Mouse (Mus musculus) liver, embryonic 14.5 days (tissue): ENCODE data around the gene 4933430I17Rik. TPM values are rescaled to one million over a fixed set of nuclear protein-coding genes. Genes with fewer than 3 reads are reported as not detected.

Experiments used
- ATAC-seq: fragments of 200-750 bp; cut with Nextera tagmentation; 2 replicates; pipeline ENCODE4 v1.8.0; 2017; ENCODE audit warnings: moderate number of reproducible peaks, mild to moderate bottlenecking, moderate library complexity; ENCODE audit not compliant: insufficient read depth
- DNase-seq, 3 experiments: peaks; one replicate each; pipeline ENCODE4 v3.0.0-alpha.2; 2012 to 2013; ENCODE audit warnings: low read depth in 3 of 3, low spot score in 3 of 3
- H3K27ac ChIP-seq: fragments of 300-500 bp; sonication (generic); 2 replicates; pipeline ENCODE4 v1.5.1; 2014; ENCODE audit warnings: moderate library complexity, mild to moderate bottlenecking, control low read depth, inconsistent platforms
- H3K27me3 ChIP-seq: fragments of 300-500 bp; sonication (generic); 2 replicates; pipeline ENCODE4 v1.6.1; 2014; ENCODE audit warnings: mild to moderate bottlenecking, low read length, moderate library complexity; ENCODE audit not compliant: control insufficient read depth, insufficient read depth
- H3K36me3 ChIP-seq: fragments of 300-500 bp; sonication (generic); replicated peaks from 2 replicates; pipeline ENCODE4 v1.6.1; 2014; ENCODE audit warnings: low read depth; ENCODE audit not compliant: control insufficient read depth, insufficient read depth
- H3K4me1 ChIP-seq, 2 experiments: fragments of 200-500 bp in 1 of 2; fragments of 300-500 bp in 1 of 2; sonication (generic) in 1 of 2; replicated peaks; 2 replicates each; pipeline ENCODE4 v1.6.1; 2012 to 2014; ENCODE audit warnings: antibody characterized with exemption in 1 of 2, inconsistent platforms in 1 of 2, low read length in 1 of 2; ENCODE audit not compliant: control insufficient read depth in 2 of 2, insufficient read depth in 2 of 2
- H3K4me2 ChIP-seq: fragments of 300-500 bp; sonication (generic); 2 replicates; pipeline ENCODE4 v1.6.1; 2014; ENCODE audit warnings: low read depth, mild to moderate bottlenecking, control low read depth, moderate library complexity
- H3K4me3 ChIP-seq, 2 experiments: fragments of 200-500 bp in 1 of 2; fragments of 300-500 bp in 1 of 2; sonication (generic) in 1 of 2; 2 replicates each; pipeline ENCODE4 v1.5.1; 2012 to 2014; ENCODE audit warnings: low read depth in 2 of 2, low read length in 2 of 2, mild to moderate bottlenecking in 2 of 2, control low read depth in 1 of 2, inconsistent platforms in 1 of 2, moderate library complexity in 1 of 2; ENCODE audit not compliant: insufficient read depth in 1 of 2
- H3K9ac ChIP-seq: fragments of 300-500 bp; sonication (generic); replicated peaks from 2 replicates; pipeline ENCODE4 v1.6.1; 2014; ENCODE audit warnings: mild to moderate bottlenecking, control low read depth, moderate library complexity
- H3K9me3 ChIP-seq: fragments of 300-500 bp; sonication (generic); 2 replicates; pipeline ENCODE4 v1.6.1; 2016; ENCODE audit warnings: low read length, mixed read lengths; ENCODE audit not compliant: control insufficient read depth
- CTCF ChIP-seq: IDR thresholded peaks from 2 replicates; pipeline ENCODE4 v1.5.1; 2016; ENCODE audit warnings: antibody characterized with exemption, low read depth, control low read depth
- EP300 ChIP-seq: IDR thresholded peaks from 2 replicates; pipeline ENCODE4 v1.6.1; 2016; ENCODE audit warnings: antibody characterized with exemption, low read depth
- WGBS: fragments of 180-500 bp; shearing (Covaris S2); extraction: QIAGEN DNeasy Blood & Tissue Kit; methylation state at CpG from one replicate; pipeline ENCODE4 v1.1.7; 2014; ENCODE audit not compliant: insufficient replicate concordance; 5-methylcytosine and 5-hydroxymethylcytosine counted together
- polyA plus RNA-seq, 2 experiments: library from polyadenylated mRNA; depleted of rRNA in 1 of 2; stranded (reverse) in 1 of 2; unstranded in 1 of 2; fragments of >200 nt; fragmentation: Nextera tagmentation in 1 of 2; extraction: Ambion mirVana in 1 of 2; gene quantifications; 2 replicates each; pipeline versions ENCODE4 v1.2.1 to v1.2.3; 2012 to 2014

4933430I17Rik gene
- polyA plus RNA-seq, 2 experiments = 0.12 to 0.20 TPM

DNA sequence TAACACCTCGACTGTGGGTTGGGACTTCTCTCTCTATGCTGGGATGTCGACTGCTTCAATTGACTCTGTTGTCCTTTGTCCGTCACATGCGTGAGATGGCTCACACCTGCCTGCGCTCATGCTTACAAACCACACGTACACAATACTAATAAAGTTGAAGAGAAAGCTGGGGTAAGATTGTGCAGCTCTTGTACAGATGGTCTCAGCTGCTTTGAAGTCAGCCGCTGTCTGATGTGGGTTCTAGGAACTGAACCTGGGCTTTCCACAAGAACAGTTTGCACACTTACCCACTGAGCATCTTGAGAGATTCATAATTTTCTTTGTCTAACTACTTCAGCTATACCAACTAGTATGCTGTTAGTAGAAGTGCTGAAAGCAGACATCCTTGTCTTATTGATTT, 26.8 kb downstream of the 4933430I17Rik start:
- Histone ChIP-seq H3K36me3 (no peaks in the 10 kb centered on the region), H3K27me3 (no peaks in the 10 kb centered on the region), H3K9me3 (no peaks in the 10 kb centered on the region), H3K4me3 (no peak overlapping the region), H3K4me1 (no peaks in the 10 kb centered on the region), H3K4me2 (no peak overlapping the region), H3K27ac (no peak overlapping the region), H3K9ac (no peak overlapping the region)
- TF ChIP-seq CTCF (no peak), EP300 (no peak)
- ATAC-seq = no peak
- 69% methylated on average over 7 of the region's 7 CpGs for WGBS
- DNase-seq = no peak

DNA sequence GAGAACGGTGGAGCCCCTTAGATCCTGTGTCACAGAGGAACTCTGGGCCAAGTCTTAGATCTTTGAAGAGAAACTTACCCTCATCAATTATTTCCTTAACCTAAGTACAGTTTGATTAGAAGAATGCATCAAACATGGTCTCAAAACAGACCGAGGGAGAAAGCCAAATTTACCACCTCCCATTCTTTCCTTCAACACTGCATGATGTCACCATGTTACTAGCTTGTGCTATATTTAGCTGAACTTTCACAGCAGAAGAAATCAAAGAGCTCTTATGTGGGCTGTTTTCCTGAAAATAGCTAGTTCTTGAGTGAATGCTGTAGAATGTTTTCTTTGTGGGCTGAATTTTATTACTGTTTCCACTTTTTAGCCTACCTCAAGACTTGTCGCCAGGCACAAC, 32.3 kb downstream of the 4933430I17Rik start:
- H3K4me3 ChIP-seq = no peak overlapping the region
- H3K27ac ChIP-seq = no peak overlapping the region
- H3K9ac ChIP-seq = no peak overlapping the region
- H3K4me2 ChIP-seq = no peak overlapping the region
- no peaks in the 10 kb centered on the region for H3K9me3 ChIP-seq
- 42% methylated on average over 3 of the region's 3 CpGs for WGBS
- no peaks in the 10 kb centered on the region for H3K36me3 ChIP-seq
- no peaks in the 10 kb centered on the region for H3K27me3 ChIP-seq
- no peak for DNase-seq
- no peak for ATAC-seq
- no peak for TF ChIP-seq EP300
- TF ChIP-seq CTCF = no peak
- no peaks in the 10 kb centered on the region for H3K4me1 ChIP-seq

DNA sequence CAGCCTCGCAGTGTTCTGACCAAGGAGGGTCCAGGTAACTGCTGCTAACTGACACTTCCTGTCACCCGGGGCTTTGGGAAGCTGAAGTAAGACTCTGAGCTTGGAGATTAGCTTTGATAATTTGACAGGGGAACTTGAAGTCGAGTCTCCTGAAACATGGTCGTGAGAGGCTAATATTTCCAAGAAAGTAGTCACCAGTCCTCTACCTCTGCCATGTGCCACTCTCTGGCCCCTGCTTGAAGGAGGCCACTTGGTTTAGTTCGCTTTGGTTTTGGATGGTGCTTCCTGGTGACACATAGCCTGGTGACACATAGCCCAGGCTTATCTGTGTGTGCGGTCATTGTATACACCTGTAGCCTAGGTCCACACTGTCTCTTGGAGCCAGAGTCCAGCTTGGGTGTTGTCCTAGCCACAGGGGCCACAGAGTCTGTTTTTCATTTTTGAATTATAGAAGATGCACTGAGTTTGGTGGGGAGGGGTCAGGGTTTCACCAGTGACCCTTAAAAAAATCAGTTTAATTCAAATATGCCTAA, 34.7 kb downstream of the 4933430I17Rik start, which contains the start of gene Rgs3:
Rgs3 (plus strand) TSS at position 51 of the 533 bp plus-strand sequence.
- Histone ChIP-seq H3K9ac (no peak within 1 kb of the TSS), H3K9me3 (no peaks in the 10 kb centered on the region), H3K4me1 (no peaks in the 10 kb centered on the region), H3K27ac (no peak within 1 kb of the TSS), H3K36me3 (no peaks in the 10 kb centered on the region), H3K4me2 (no peak within 1 kb of the TSS), H3K27me3 (no peaks in the 10 kb centered on the region), H3K4me3 (no peak within 1 kb of the TSS)
- TF ChIP-seq EP300 (no peak), CTCF (no peak)
- DNase-seq = no peak
- ATAC-seq = no peak
- 22% methylated on average over 6 of the region's 6 CpGs for WGBS

DNA sequence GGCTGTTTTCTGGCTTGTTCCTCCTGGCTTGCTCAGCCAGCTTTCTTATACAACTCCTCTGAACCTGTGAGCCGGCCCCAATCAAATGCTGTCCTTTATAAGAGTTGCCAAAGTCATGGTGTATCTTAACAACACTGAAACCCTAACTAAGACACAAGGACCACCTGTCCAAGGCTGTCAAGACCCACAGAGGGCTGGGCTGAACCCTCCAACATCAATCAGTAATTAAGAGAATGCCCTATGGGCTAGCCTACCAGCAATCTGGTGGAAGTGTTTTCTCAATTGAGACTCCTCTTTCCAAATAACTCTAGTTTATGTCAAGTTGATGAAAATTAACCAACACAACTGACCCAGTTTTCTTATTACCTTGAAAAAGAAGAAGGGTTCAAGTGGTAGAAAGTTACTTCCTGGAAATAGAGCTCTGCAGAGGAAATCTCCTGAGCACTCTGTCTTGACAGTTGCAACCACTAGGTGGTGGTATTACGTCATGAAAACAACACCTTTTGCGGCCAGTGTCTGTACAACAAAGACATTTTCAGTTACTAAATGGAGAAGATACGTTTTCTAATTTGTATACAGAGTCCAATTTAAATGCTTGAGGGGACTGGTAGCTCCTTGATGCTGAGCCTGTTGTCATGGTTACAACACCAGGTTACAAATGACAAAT, 35.9 kb downstream of the 4933430I17Rik start:
- WGBS = 13% methylated on average over 4 of the region's 4 CpGs
- H3K9me3 ChIP-seq = no peaks in the 10 kb centered on the region
- no peaks in the 10 kb centered on the region for H3K4me1 ChIP-seq
- no peaks in the 10 kb centered on the region for H3K27me3 ChIP-seq
- no peaks in the 10 kb centered on the region for H3K36me3 ChIP-seq
- no peak overlapping the region for H3K27ac ChIP-seq
- no peak overlapping the region for H3K4me2 ChIP-seq
- no peak overlapping the region for H3K4me3 ChIP-seq
- no peak overlapping the region for H3K9ac ChIP-seq
- TF ChIP-seq CTCF = peak; percentile 70
- TF ChIP-seq EP300 = no peak
- DNase-seq (peak; percentile 49), ATAC-seq (no peak)

DNA sequence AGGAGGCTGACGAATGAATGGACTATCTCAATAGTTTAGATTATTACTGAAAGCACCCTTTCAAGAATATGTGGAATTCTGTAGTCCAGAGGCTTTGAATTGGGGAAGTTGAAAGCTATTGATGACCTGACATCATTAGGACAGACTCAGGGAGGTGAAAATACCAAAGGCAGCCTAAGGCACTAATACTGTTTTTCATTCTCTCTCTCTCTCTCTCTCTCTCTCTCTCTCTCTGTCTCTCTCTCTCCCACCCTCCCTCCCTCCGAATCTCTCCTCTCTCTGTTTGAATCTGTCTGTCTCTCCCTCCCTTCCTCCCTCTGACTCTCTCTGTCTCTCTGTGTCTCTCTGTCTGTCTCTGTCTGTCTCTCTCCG, 36.4 kb downstream of the 4933430I17Rik start:
- no peak for DNase-seq
- 53% methylated on average over 3 of the region's 3 CpGs for WGBS
- no peak for ATAC-seq

More for the DNA sequence above, 36.4 kb downstream of the 4933430I17Rik start:
- Histone ChIP-seq H3K27ac (no peak overlapping the region), H3K4me2 (no peak overlapping the region), H3K4me3 (no peak overlapping the region), H3K9me3 (no peaks in the 10 kb centered on the region), H3K27me3 (no peaks in the 10 kb centered on the region), H3K36me3 (no peaks in the 10 kb centered on the region), H3K4me1 (no peaks in the 10 kb centered on the region), H3K9ac (no peak overlapping the region)
- TF ChIP-seq EP300 (no peak), CTCF (no peak)
